In the genomic region with DNA sequence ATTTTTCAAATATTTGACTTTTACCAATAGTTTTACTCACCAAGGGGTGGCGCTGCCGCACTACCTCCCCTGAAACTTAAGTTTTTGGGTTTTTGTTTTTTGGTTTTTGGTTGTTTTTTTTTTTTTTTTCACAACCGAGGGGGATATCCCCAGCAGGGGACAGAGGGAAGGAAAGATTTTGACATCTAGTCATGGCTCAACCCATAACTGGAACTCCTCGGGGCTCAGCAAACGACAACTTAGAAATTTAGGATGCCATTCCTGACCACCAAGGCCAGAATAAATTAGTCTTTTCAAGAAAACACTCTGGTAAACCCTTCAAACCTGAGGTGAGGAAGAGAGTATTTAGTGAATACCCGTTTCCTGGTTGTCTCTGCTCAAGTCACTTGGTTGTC, we compare ENCODE assay signal across 9 mouse cellular contexts. TPM values are rescaled to one million over a fixed set of nuclear protein-coding genes. Genes with fewer than 3 reads are reported as not detected.
DNase-seq lines count a peak whose midpoint lies in the region; ATAC-seq and TF ChIP-seq lines count a peak whose summit lies in the region.
"Had no signal": no experiment of that assay in that cellular context is flagged by ENCODE, and none has a peak within 500 bp of the region (broad histone marks: within the 10 kb centered on the region; RNA-seq: fewer than 3 reads in every experiment).

No protein-coding gene starts in this region.

- no peaks in the 10 kb centered on the region for H3K36me3 ChIP-seq in hindbrain, embryonic 10.5 days
- H3K36me3 ChIP-seq in hindbrain, embryonic 12.5 days, result no peaks in the 10 kb centered on the region
- no peaks in the 10 kb centered on the region for H3K36me3 ChIP-seq in E14TG2a.4 (ENCODE audit: insufficient read depth, low read length)
- H3K36me3 ChIP-seq in hindbrain, embryonic 15.5 days, result no peaks in the 10 kb centered on the region
- no peaks in the 10 kb centered on the region for H3K36me3 ChIP-seq in liver, embryonic 15.5 days (replicated peaks)
- H3K36me3 ChIP-seq: midbrain, embryonic 12.5 days had no signal

- peaks cover 69% of the 10 kb centered on the region for H3K4me1 ChIP-seq in hindbrain, embryonic 10.5 days (replicated peaks)
- H3K4me1 ChIP-seq in hindbrain, embryonic 12.5 days, result peaks cover 45% of the 10 kb centered on the region
- peaks cover 66% of the 10 kb centered on the region for H3K4me1 ChIP-seq in E14TG2a.4 (replicated peaks; ENCODE audit: low read depth, low read length)
- H3K4me1 ChIP-seq in hindbrain, embryonic 15.5 days (replicated peaks), result peaks cover 70% of the 10 kb centered on the region
- peaks cover 33% of the 10 kb centered on the region for H3K4me1 ChIP-seq in liver, embryonic 15.5 days (replicated peaks)

- H3K9me3 ChIP-seq in hindbrain, embryonic 10.5 days, result no peaks in the 10 kb centered on the region
- H3K9me3 ChIP-seq in hindbrain, embryonic 12.5 days (replicated peaks), result no peaks in the 10 kb centered on the region
- no peaks in the 10 kb centered on the region for H3K9me3 ChIP-seq in E14TG2a.4 (ENCODE audit: low read length)
- no peaks in the 10 kb centered on the region for H3K9me3 ChIP-seq in hindbrain, embryonic 15.5 days
- no peaks in the 10 kb centered on the region for H3K9me3 ChIP-seq in liver, embryonic 15.5 days (replicated peaks)
- H3K9me3 ChIP-seq: midbrain, embryonic 12.5 days had no signal

- no peak overlapping the region for H3K4me2 ChIP-seq in hindbrain, embryonic 12.5 days (replicated peaks)
- H3K4me2 ChIP-seq in hindbrain, embryonic 15.5 days, result peak overlapping the region; percentile 99
- peak overlapping the region; percentile 91 for H3K4me2 ChIP-seq in liver, embryonic 15.5 days

- ATAC-seq in hindbrain, embryonic 12.5 days (ENCODE audit: low FRiP score), result no peak
- no peak for ATAC-seq in hindbrain, embryonic 15.5 days (ENCODE audit: low FRiP score, low read depth)
- no peak for ATAC-seq in liver, embryonic 15.5 days (ENCODE audit: insufficient read depth)

- H3K27ac ChIP-seq in hindbrain, embryonic 10.5 days, result no peak overlapping the region
- no peak overlapping the region for H3K27ac ChIP-seq in hindbrain, embryonic 12.5 days
- no peak overlapping the region for H3K27ac ChIP-seq in hindbrain, embryonic 15.5 days (replicated peaks)
- H3K27ac ChIP-seq in liver, embryonic 15.5 days (replicated peaks), result no peak overlapping the region
- H3K27ac ChIP-seq: midbrain, embryonic 12.5 days had no signal

- 4% methylated on average over 6 of the region's 6 CpGs for whole genome bisulfite sequencing in hindbrain, embryonic 10.5 days
- 2% methylated on average over 6 of the region's 6 CpGs for WGBS in hindbrain, embryonic 12.5 days
- WGBS in hindbrain, embryonic 15.5 days, result 5% methylated on average over 6 of the region's 6 CpGs
- 3% methylated on average over 6 of the region's 6 CpGs for WGBS in liver, embryonic 15.5 days (ENCODE audit: insufficient replicate concordance)

- H3K4me3 ChIP-seq in hindbrain, embryonic 10.5 days, result peak overlapping the region; percentile 52; the same call in 1 of the 2 replicates
- H3K4me3 ChIP-seq in hindbrain, embryonic 12.5 days, result no peak overlapping the region
- H3K4me3 ChIP-seq in E14TG2a.4 (replicated peaks; ENCODE audit: low read length), result no peak overlapping the region
- H3K4me3 ChIP-seq in hindbrain, embryonic 15.5 days, result peak overlapping the region; percentile 34; the same call in 1 of the 2 replicates
- H3K4me3 ChIP-seq in liver, embryonic 15.5 days (replicated peaks), result peak overlapping the region; percentile 46; the same call in 1 of the 2 replicates

- no peak overlapping the region for H3K9ac ChIP-seq in hindbrain, embryonic 12.5 days
- no peak overlapping the region for H3K9ac ChIP-seq in hindbrain, embryonic 15.5 days
- H3K9ac ChIP-seq in liver, embryonic 15.5 days, result no peak overlapping the region

- H3K27me3 ChIP-seq in hindbrain, embryonic 10.5 days (ENCODE audit: insufficient read depth, poor library complexity, severe bottlenecking), result peaks cover 62% of the 10 kb centered on the region
- peaks cover 52% of the 10 kb centered on the region for H3K27me3 ChIP-seq in hindbrain, embryonic 12.5 days
- peaks cover 64% of the 10 kb centered on the region for H3K27me3 ChIP-seq in E14TG2a.4 (ENCODE audit: insufficient read depth, low read length)
- peaks cover 30% of the 10 kb centered on the region for H3K27me3 ChIP-seq in hindbrain, embryonic 15.5 days
- peaks cover 100% of the 10 kb centered on the region for H3K27me3 ChIP-seq in liver, embryonic 15.5 days

- DNase-seq in hindbrain, embryonic 10.5 days (ENCODE audit: low spot score), result no peak
- DNase-seq in embryo, embryonic 11 days, result peak; percentile 72
- peak; percentile 36 for DNase-seq in retina, postnatal 1 day
- DNase-seq in layer of hippocampus, adult 9-10 months (ENCODE audit: low spot score), result no peak

- peak; percentile 26 for TF ChIP-seq CTCF in E14TG2a.4 (conservative IDR thresholded peaks at IDR 0.05; ENCODE audit: low read length)

RNA-seq across cellular contexts. Expression of a gene that starts 2.8 kb away (rescaled TPM):
- not detected in 2 replicates for polyA plus RNA-seq in hindbrain, embryonic 10.5 days (2016; fragmentation: Nextera tagmentation; extraction: Ambion mirVana)
- polyA plus RNA-seq in hindbrain, embryonic 12.5 days (2016; fragmentation: Nextera tagmentation; extraction: Ambion mirVana), result not detected in 2 replicates
- polyA plus RNA-seq in hindbrain, embryonic 15.5 days (2015; fragmentation: Nextera tagmentation; extraction: Ambion mirVana), result not detected in 2 replicates
- polyA plus RNA-seq in liver, embryonic 15.5 days (2015; fragmentation: Nextera tagmentation; extraction: Ambion mirVana), result not detected in 2 replicates
- polyA plus RNA-seq: midbrain, embryonic 12.5 days had no signal

RNA-seq across cellular contexts. Expression of a gene that starts 3.2 kb away (rescaled TPM):
- polyA plus RNA-seq in hindbrain, embryonic 10.5 days (2016; fragmentation: Nextera tagmentation; extraction: Ambion mirVana), result 0.16 and 0.19 TPM in 2 replicates
- polyA plus RNA-seq in hindbrain, embryonic 12.5 days (2016; fragmentation: Nextera tagmentation; extraction: Ambion mirVana), result 0.12 and 0.18 TPM in 2 replicates
- 0.41 and 0.72 TPM in 2 replicates for polyA plus RNA-seq in hindbrain, embryonic 15.5 days (2015; fragmentation: Nextera tagmentation; extraction: Ambion mirVana)
- 0.25 and 0.33 TPM in 2 replicates for polyA plus RNA-seq in liver, embryonic 15.5 days (2015; fragmentation: Nextera tagmentation; extraction: Ambion mirVana)

RNA-seq across cellular contexts. Expression of a gene that starts 53.3 kb away (rescaled TPM):
- not detected in 2 replicates for polyA plus RNA-seq in hindbrain, embryonic 10.5 days (2016; fragmentation: Nextera tagmentation; extraction: Ambion mirVana)
- not detected in 2 replicates for polyA plus RNA-seq in hindbrain, embryonic 12.5 days (2016; fragmentation: Nextera tagmentation; extraction: Ambion mirVana)
- 0.17 TPM in 1 of 2 replicates, not detected in the other for polyA plus RNA-seq in hindbrain, embryonic 15.5 days (2015; fragmentation: Nextera tagmentation; extraction: Ambion mirVana)
- not detected in 2 replicates for polyA plus RNA-seq in liver, embryonic 15.5 days (2015; fragmentation: Nextera tagmentation; extraction: Ambion mirVana)
- polyA plus RNA-seq: midbrain, embryonic 12.5 days had no signal

Comparison
In these comparisons a context has a peak if more than half of its experiments do, and no peak if none do; other contexts are left out.
1. H3K4me3 ChIP-seq: peak in hindbrain, embryonic 10.5 days (single experiment), hindbrain, embryonic 15.5 days (single experiment) and liver, embryonic 15.5 days (single experiment); none in hindbrain, embryonic 12.5 days (single experiment) and E14TG2a.4 (single experiment).
2. DNase-seq: peak in embryo, embryonic 11 days (single experiment) and retina, postnatal 1 day (single experiment); none in hindbrain, embryonic 10.5 days (single experiment) and layer of hippocampus, adult 9-10 months (single experiment).